Mouse (Mus musculus) cerebellum, adult 2 months (tissue): ENCODE results near the gene Sdr9c7.

ENCODE experiments used
- CTCF ChIP-seq: fragments of 200-500 bp; IDR thresholded peaks from 2 replicates; pipeline ENCODE4 v1.5.1; 2011; ENCODE audit warnings: low read depth, mild to moderate bottlenecking, control low read depth, low read length, moderate library complexity, borderline replicate concordance; ENCODE audit not compliant: insufficient read depth
- POLR2A ChIP-seq: fragments of 200-500 bp; IDR thresholded peaks from 2 replicates; pipeline ENCODE4 v1.6.1; 2011; ENCODE audit warnings: low read length, control low read depth, borderline replicate concordance; ENCODE audit not compliant: insufficient read depth

- TF ChIP-seq POLR2A, result no peak
- no peak for TF ChIP-seq CTCF
Measured at GRCm38 (mm10) chr10:127898218-127898617, at the start of gene Sdr9c7.
